Mouse (Mus musculus) ES-E14 (cell line): ENCODE data around the gene Kcnh6.

Experiments used
- CHD2 ChIP-seq: IDR thresholded peaks from 2 replicates; pipeline ENCODE4 v1.6.1; 2014; ENCODE audit warnings: mild to moderate bottlenecking, low read depth, low read length, inconsistent platforms
- MAFK ChIP-seq: IDR thresholded peaks from 2 replicates; pipeline ENCODE4 v1.6.1; 2014; ENCODE audit warnings: mild to moderate bottlenecking, low read depth, low read length, inconsistent platforms; ENCODE audit not compliant: insufficient read depth

DNA sequence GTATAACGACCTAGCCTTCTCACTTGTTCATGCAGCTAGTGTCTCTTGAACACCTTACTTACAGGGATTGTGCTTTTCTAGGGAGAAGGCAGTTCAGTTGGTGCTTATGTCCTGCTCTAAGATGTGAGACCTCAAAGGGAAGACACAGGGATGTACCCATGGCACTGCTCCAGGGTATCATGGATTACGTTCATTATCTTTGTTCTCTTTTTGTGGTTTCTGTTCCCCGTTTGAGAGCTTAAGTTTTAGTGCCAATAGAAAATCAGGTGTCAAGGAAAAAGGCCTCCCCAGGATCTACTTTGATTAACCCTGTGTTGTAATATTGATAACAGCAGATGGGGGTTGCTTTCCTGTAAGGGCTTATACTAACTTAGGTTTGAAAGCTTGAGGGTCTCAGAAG lies 65.8 kb downstream of the Kcnh6 start:
- TF ChIP-seq CHD2 (no peak), MAFK (no peak)
